Mouse (Mus musculus) ES-CJ7 (cell line): Measurements from ENCODE around the gene Rnf133.

Experiments
- DNase-seq: peaks from one replicate; pipeline ENCODE4 v3.0.0; 2011; ENCODE audit warnings: low read depth, low spot score

The Rnf133 gene

GRCm38 (mm10) chr6:23650205-23650604 is at the start of gene Rnf133:
TSS of gene Rnf133 (minus strand) at chr6:23650305.
- no peak for DNase-seq

GRCm38 (mm10) chr6:23678172-23678571 is 28.1 kb upstream of the Rnf133 start:
- no peak for DNase-seq

DNA sequence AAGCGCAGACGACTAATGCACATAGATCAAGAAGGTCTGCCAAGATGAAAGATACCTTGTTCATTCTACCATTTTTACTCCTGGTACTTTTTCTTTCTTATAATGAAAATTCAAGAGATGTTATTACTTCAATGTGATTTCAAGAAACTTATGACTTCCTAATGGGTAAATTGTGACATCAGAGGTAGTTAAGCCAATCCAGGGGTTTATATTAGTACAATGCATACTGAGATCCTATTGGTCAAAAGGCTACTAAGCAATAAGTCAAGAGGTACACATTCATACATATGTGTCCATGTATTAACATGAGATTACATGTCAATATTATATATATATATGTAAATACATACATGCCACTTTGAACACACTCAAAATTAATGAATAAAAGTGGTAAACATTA is 4.9 kb upstream of the Rnf133 start, which contains the start of gene Rnf148:
Gene Rnf148, minus strand, starts transcription at position 101 of the 400 bp plus-strand sequence.
- no peak for DNase-seq

DNA sequence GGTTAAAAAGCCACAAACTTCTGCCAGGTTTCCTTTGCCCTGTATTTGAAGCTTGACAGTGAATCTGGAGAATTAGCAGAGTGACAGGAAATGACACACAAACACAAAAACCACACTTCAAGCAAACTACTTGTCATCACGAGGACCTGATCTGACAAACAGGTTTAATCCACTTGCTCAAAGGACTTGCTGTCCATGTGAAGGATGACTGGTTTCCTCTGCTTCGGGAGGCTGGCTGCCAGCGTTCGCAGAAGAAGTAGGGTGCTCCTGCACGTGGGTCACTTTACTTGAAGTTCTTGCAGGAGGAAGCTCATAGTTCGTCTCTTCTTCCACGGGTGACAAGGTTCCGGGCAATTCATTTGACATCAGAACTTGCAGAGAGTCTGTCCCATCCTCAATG is 1.4 kb downstream of the Rnf133 start:
- no peak for DNase-seq

DNA sequence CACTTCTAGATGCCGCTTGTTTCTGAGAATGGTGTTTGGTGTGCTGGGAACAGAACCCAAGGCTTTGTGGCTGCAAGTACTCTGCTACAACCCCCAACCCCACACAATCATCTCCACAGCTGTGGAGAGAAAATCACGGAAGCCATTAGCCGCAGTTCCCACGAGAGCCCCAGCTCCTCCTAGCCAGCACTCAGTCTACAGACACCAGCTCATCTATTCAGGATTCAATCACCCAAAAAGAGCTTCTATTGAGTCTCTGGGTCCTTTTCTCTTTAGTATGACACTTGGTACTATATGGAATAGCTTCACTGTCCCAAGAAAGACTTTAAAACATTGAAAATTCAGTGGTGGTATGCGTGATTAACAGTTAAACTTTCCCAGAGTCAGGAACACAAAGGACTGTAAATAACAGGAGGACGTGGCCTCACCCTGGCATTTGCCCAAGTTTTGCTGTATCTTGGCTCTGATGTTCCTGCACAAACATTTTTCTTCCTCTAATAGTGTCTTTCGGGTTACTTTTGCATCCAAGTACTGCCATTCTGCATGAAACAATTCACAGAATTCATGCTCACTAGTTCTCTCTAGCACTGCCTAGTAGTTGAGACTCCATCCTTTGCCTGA is 2.4 kb downstream of the Rnf133 start:
- no peak for DNase-seq

GRCm38 (mm10) chr6:23637081-23637480 is 13.0 kb downstream of the Rnf133 start:
- DNase-seq: no peak

DNA sequence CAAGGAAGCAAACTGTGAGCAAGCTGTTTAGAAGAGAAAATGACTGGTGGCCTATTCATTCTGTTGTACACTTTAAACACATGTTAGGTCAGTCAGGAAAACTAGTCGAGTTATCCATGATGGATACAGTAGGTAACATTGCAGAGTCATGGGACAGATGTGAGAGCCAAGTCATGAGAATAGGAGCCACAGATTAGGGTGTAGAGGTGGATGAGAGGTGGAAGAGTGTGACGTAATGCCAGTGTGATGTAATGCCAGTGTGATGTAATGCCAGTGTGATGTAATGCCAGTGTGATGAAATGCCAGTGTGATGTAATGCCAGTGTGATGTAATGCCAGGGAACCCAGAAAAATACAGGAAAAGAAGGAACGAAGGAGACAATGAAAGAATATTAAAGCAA is 14.9 kb downstream of the Rnf133 start:
- DNase-seq: no peak

DNA sequence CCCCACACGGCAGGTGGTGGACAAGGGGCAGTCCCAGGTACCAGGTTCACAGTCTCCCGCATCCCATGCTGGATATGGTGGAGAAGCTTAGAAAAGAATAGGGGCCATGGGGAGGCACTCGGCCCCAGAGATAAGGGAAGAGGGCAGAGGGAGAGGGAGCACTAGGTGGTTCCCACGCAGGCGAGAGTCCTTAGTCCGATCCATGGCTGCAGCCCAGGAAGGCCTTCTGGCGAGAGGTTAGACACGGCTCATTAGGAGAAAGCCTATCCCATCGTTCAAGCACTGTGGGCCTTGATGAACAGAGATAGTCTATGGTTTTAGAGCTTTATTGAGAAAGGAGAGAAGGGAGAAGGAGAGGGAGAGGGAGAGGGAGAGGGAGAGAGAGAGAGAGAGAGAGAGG is 16.1 kb downstream of the Rnf133 start:
- no peak for DNase-seq

DNA sequence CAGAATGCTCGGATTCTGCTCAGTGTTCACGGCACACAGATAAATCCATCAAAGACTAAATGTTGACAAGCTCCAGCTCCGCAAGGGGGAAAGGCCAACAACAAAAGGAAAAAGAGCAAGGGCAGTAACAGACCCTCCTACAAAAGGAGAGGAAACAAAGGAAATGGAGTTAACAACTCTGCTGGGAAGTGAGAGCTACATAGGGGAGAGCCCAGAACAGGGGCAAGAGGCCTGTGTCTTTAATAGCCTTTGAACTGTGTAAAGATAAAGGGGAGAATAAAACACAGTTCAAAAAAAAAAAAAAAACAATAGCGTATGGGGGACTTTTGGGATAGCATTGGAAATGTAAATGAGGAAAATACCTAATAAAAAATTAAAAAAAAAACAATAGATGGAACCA is 19.6 kb downstream of the Rnf133 start:
- no peak for DNase-seq
